Mouse (Mus musculus) neural tube, embryonic 14.5 days (tissue): ENCODE measurements at regions not wholly inside any gene's neighbourhood (a gene's known extent, or its start where the extent isn't known, plus 50 kb on each side); places are given as distances from the start of the nearest gene placed in this dataset.

Experiments
- ATAC-seq: fragments of 200-750 bp; cut with Nextera tagmentation; 2 replicates; pipeline ENCODE4 v1.8.0; 2017; ENCODE audit warnings: low read depth, mild to moderate bottlenecking, moderate TSS enrichment, moderate library complexity
- H3K27ac ChIP-seq: fragments of 300-500 bp; sonication (generic); 2 replicates; pipeline ENCODE4 v1.5.1; 2014; ENCODE audit warnings: low read depth, mild to moderate bottlenecking, control low read depth, low read length, moderate library complexity, mixed read lengths
- H3K27me3 ChIP-seq: fragments of 300-500 bp; sonication (generic); 2 replicates; pipeline ENCODE4 v1.6.1; 2014; ENCODE audit warnings: low read length; ENCODE audit not compliant: control insufficient read depth, insufficient read depth
- H3K36me3 ChIP-seq: fragments of 300-500 bp; sonication (generic); 2 replicates; pipeline ENCODE4 v1.6.1; 2014; ENCODE audit warnings: low read length, mixed read lengths; ENCODE audit not compliant: control insufficient read depth, insufficient read depth
- H3K4me1 ChIP-seq: fragments of 300-500 bp; sonication (generic); 2 replicates; pipeline ENCODE4 v1.6.1; 2014; ENCODE audit warnings: low read length; ENCODE audit not compliant: control insufficient read depth, insufficient read depth
- H3K4me2 ChIP-seq: fragments of 300-500 bp; sonication (generic); 2 replicates; pipeline ENCODE4 v1.6.1; 2014; ENCODE audit warnings: mild to moderate bottlenecking, low read depth, low read length, control low read depth
- H3K4me3 ChIP-seq: fragments of 300-500 bp; sonication (generic); 2 replicates; pipeline ENCODE4 v1.5.1; 2014; ENCODE audit warnings: low read depth, low read length, control low read depth, mixed read lengths
- H3K9ac ChIP-seq: fragments of 300-500 bp; sonication (generic); replicated peaks from 2 replicates; pipeline ENCODE4 v1.6.1; 2014; ENCODE audit warnings: low read depth, mild to moderate bottlenecking, control low read depth, low read length, mixed read lengths
- H3K9me3 ChIP-seq: fragments of 300-500 bp; sonication (generic); 2 replicates; pipeline ENCODE4 v1.6.1; 2016; ENCODE audit warnings: low read length; ENCODE audit not compliant: control insufficient read depth
- whole genome bisulfite sequencing: fragments of 180-500 bp; shearing (Covaris S2); extraction: QIAGEN DNeasy Blood & Tissue Kit; methylation state at CpG from one replicate; pipeline ENCODE4 v1.1.7; 2014; 5-methylcytosine and 5-hydroxymethylcytosine counted together

- Histone ChIP-seq H3K27me3 (no peaks in the 10 kb centered on the region), H3K4me2 (no peak overlapping the region), H3K36me3 (no peaks in the 10 kb centered on the region), H3K27ac (no peak overlapping the region), H3K4me3 (no peak overlapping the region), H3K9me3 (no peaks in the 10 kb centered on the region), H3K9ac (no peak overlapping the region), H3K4me1 (no peaks in the 10 kb centered on the region)
- ATAC-seq = no peak
- 90% methylated on average over 4 of the region's 4 CpGs for WGBS
Measured at GRCm38 (mm10) chr4:33786958-33787357, 137.4 kb upstream of the Cnr1 start.

- no peaks in the 10 kb centered on the region for H3K9me3 ChIP-seq
- H3K36me3 ChIP-seq = no peaks in the 10 kb centered on the region
- H3K4me3 ChIP-seq = no peak overlapping the region
- no peak overlapping the region for H3K9ac ChIP-seq
- H3K27ac ChIP-seq = no peak overlapping the region
- no peak overlapping the region for H3K4me2 ChIP-seq
- WGBS = 87% methylated on average over 8 of the region's 8 CpGs
- H3K4me1 ChIP-seq = no peaks in the 10 kb centered on the region
- H3K27me3 ChIP-seq = no peaks in the 10 kb centered on the region
- ATAC-seq = no peak
Measured at GRCm38 (mm10) chr4:33793398-33793797, 131.0 kb upstream of the Cnr1 start.

GRCm38 (mm10) chr4:33795461-33795860, 128.9 kb upstream of the Cnr1 start:
- 96% methylated on average over 3 of the region's 3 CpGs for WGBS
- H3K4me2 ChIP-seq = no peak overlapping the region

GRCm38 (mm10) chr4:33797964-33798363, 126.4 kb upstream of the Cnr1 start:
- Histone ChIP-seq H3K4me1 (no peaks in the 10 kb centered on the region), H3K36me3 (no peaks in the 10 kb centered on the region), H3K9me3 (no peaks in the 10 kb centered on the region), H3K9ac (no peak overlapping the region), H3K27me3 (no peaks in the 10 kb centered on the region), H3K4me2 (no peak overlapping the region), H3K27ac (no peak overlapping the region), H3K4me3 (no peak overlapping the region)
- no peak for ATAC-seq
- WGBS = 90% methylated on average over 4 of the region's 4 CpGs

More at GRCm38 (mm10) chr4:33795461-33795860, 128.9 kb upstream of the Cnr1 start:
- Histone ChIP-seq H3K9ac (no peak overlapping the region), H3K27ac (no peak overlapping the region), H3K9me3 (no peaks in the 10 kb centered on the region), H3K36me3 (no peaks in the 10 kb centered on the region), H3K4me3 (no peak overlapping the region), H3K27me3 (no peaks in the 10 kb centered on the region), H3K4me1 (no peaks in the 10 kb centered on the region)
- no peak for ATAC-seq

GRCm38 (mm10) chr4:33798654-33799053, 125.7 kb upstream of the Cnr1 start:
- 52% methylated on average over 6 of the region's 6 CpGs for WGBS
- Histone ChIP-seq H3K9me3 (no peaks in the 10 kb centered on the region), H3K4me2 (no peak overlapping the region), H3K27me3 (no peaks in the 10 kb centered on the region), H3K27ac (no peak overlapping the region), H3K4me1 (no peaks in the 10 kb centered on the region), H3K36me3 (no peaks in the 10 kb centered on the region), H3K9ac (no peak overlapping the region), H3K4me3 (no peak overlapping the region)
- no peak for ATAC-seq

DNA sequence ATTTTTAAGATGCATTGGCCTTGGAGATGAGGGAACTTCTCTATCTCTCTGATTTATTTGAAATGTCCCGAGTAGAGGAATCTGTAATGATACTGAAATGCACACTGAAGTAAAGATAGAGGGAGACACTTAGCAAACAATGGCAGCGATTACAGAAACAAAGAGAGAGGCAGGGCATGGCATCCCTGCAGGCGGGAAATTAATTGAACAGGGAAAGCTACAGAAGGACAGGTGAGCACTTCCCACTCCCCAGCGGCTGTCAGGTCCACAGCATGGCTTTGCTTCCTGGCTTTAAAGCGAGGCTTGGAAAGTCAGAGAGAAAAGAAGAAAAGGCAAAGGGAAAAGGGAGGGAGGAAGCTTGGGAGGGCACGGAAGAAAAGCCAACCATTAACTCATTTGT, 125.3 kb upstream of the Cnr1 start:
- ATAC-seq = peak; percentile 41; the same call in 1 of the 2 replicates
- Histone ChIP-seq H3K27me3 (no peaks in the 10 kb centered on the region), H3K9ac (no peak overlapping the region), H3K4me3 (no peak overlapping the region), H3K9me3 (no peaks in the 10 kb centered on the region), H3K36me3 (no peaks in the 10 kb centered on the region), H3K4me2 (peak overlapping the region; percentile 9; the same call in 1 of the 2 replicates), H3K27ac (no peak overlapping the region), H3K4me1 (no peaks in the 10 kb centered on the region)
- 26% methylated on average over 6 of the region's 6 CpGs for WGBS

- Histone ChIP-seq H3K27me3 (no peaks in the 10 kb centered on the region), H3K36me3 (no peaks in the 10 kb centered on the region), H3K4me3 (no peak overlapping the region), H3K27ac (no peak overlapping the region), H3K4me1 (no peaks in the 10 kb centered on the region), H3K9me3 (no peaks in the 10 kb centered on the region), H3K9ac (no peak overlapping the region), H3K4me2 (no peak overlapping the region)
- WGBS = 59% methylated on average over 1 of the region's 1 CpGs
- no peak for ATAC-seq
Measured at GRCm38 (mm10) chr4:33799831-33800230, 124.6 kb upstream of the Cnr1 start.

DNA sequence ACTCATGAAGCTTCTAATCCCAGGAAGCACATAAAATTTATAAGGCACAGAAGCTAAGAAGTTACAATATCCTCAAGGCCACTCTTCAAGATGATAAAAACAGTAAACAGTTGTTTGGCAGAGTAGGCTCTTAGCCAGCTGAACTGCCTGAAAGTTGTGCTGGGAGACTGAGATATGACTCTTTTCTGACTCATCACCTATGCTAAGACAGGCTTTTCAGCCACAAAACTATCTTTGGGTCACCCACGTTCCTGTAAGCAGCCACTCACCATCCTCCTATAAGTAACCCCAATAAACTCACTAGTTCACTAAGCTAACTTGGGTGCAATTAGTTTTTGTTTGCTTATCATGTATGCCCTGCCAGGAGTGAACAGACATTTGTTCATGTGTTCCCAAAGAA, 112.1 kb upstream of the Cnr1 start:
- Histone ChIP-seq H3K27ac (no peak overlapping the region), H3K4me3 (no peak overlapping the region), H3K36me3 (no peaks in the 10 kb centered on the region), H3K9ac (no peak overlapping the region), H3K4me1 (no peaks in the 10 kb centered on the region), H3K27me3 (no peaks in the 10 kb centered on the region), H3K9me3 (no peaks in the 10 kb centered on the region), H3K4me2 (no peak overlapping the region)
- 82% methylated on average over 1 of the region's 1 CpGs for WGBS
- ATAC-seq = no peak

DNA sequence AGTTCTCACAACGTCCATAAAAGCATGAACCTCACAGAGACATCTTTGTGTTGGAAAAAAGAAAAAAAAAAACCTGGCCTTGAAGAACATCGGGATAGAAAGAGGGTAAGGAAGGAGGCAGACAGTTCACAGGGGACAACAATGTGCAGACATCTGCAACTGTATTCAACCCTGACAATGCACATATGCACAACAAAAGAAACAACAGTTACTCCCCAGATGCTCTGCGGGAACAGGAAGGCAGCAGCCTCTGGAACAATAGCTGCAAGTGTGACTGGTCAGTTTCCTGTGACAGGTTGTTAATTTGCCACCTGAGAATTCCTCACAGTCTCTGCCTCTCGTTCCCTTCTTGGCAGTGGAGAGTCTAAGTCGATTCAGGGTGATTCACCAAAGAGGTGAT, 100.5 kb upstream of the Cnr1 start:
- no peaks in the 10 kb centered on the region for H3K27me3 ChIP-seq
- no peak overlapping the region for H3K27ac ChIP-seq
- no peaks in the 10 kb centered on the region for H3K36me3 ChIP-seq
- H3K9ac ChIP-seq = no peak overlapping the region
- no peaks in the 10 kb centered on the region for H3K9me3 ChIP-seq
- H3K4me3 ChIP-seq = no peak overlapping the region
- WGBS = 3% methylated on average over 5 of the region's 5 CpGs
- no peak for ATAC-seq
- H3K4me2 ChIP-seq = no peak overlapping the region
- H3K4me1 ChIP-seq = 0 out of 2 replicates have a peak, but pooled peaks cover 4% of the 10 kb centered on the region

DNA sequence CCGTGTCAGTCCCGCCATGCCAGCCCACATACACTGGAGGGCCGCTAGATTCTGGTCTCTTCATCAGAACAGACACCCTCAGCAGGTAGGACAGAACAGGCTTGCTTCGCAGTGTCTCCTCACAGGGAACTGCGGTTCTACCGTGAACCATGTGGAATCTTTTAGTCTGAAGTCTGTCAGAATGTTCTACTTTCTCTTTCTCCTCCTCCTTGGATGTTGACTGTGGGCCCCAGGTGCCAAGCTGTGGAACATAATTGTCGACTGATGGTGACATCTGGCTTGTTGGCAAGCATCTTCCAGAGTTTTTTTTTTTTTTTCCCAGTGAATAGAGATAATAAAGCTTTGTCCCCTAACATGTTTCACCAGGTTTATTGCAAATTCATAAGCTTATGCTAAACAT, 91.3 kb upstream of the Cnr1 start:
- Histone ChIP-seq H3K27ac (no peak overlapping the region), H3K4me3 (no peak overlapping the region), H3K4me2 (no peak overlapping the region), H3K9me3 (no peaks in the 10 kb centered on the region), H3K9ac (no peak overlapping the region), H3K36me3 (no peaks in the 10 kb centered on the region), H3K4me1 (no peaks in the 10 kb centered on the region), H3K27me3 (no peaks in the 10 kb centered on the region)
- WGBS = 80% methylated on average over 7 of the region's 7 CpGs
- no peak for ATAC-seq
